Mouse (Mus musculus) intestine, embryonic 15.5 days (tissue): ENCODE data around the gene Erlin1. TPM values are rescaled to one million over a fixed set of nuclear protein-coding genes. Genes with fewer than 3 reads are reported as not detected.
A peak's percentile ranks its signal among the peaks of the same experiment; 100 is the strongest.

Experiments
- ATAC-seq: fragments of 200-750 bp; cut with Nextera tagmentation; 2 replicates; pipeline ENCODE4 v1.8.0; 2017; ENCODE audit warnings: moderate TSS enrichment, moderate library complexity
- H3K27ac ChIP-seq: fragments of 300-500 bp; sonication (generic); 2 replicates; pipeline ENCODE4 v1.5.1; 2015; ENCODE audit warnings: mild to moderate bottlenecking, inconsistent platforms
- H3K27me3 ChIP-seq: fragments of 300-500 bp; sonication (generic); replicated peaks from 2 replicates; pipeline ENCODE4 v1.6.1; 2015; ENCODE audit warnings: inconsistent platforms
- H3K36me3 ChIP-seq: fragments of 300-500 bp; sonication (generic); 2 replicates; pipeline ENCODE4 v1.6.1; 2015; ENCODE audit warnings: inconsistent platforms
- H3K4me1 ChIP-seq: fragments of 300-500 bp; sonication (generic); replicated peaks from 2 replicates; pipeline ENCODE4 v1.6.1; 2015; ENCODE audit warnings: inconsistent platforms
- H3K4me2 ChIP-seq: fragments of 300-500 bp; sonication (generic); replicated peaks from 2 replicates; pipeline ENCODE4 v1.6.1; 2015; ENCODE audit warnings: mild to moderate bottlenecking, inconsistent platforms
- H3K4me3 ChIP-seq: fragments of 300-500 bp; sonication (generic); replicated peaks from 2 replicates; pipeline ENCODE4 v1.5.1; 2015; ENCODE audit warnings: inconsistent platforms
- H3K9ac ChIP-seq: fragments of 300-500 bp; sonication (generic); 2 replicates; pipeline ENCODE4 v1.6.1; 2015; ENCODE audit warnings: inconsistent platforms
- H3K9me3 ChIP-seq: fragments of 300-500 bp; sonication (generic); 2 replicates; pipeline ENCODE4 v1.6.1; 2016; ENCODE audit warnings: inconsistent platforms
- WGBS: fragments of 180-500 bp; shearing (Covaris S2); methylation state at CpG from one replicate; pipeline ENCODE4 v1.1.7; 2015; 5-methylcytosine and 5-hydroxymethylcytosine counted together
- polyA plus RNA-seq: library from polyadenylated mRNA; unstranded; fragments of >200 nt; fragmentation: Nextera tagmentation; extraction: Ambion mirVana; gene quantifications from 2 replicates; pipeline ENCODE4 v1.2.1, GENCODE M21; 2015

Erlin1 gene
- polyA plus RNA-seq, 1 experiment from 2014 or later: 38.4 TPM

- Histone ChIP-seq H3K27me3 (no peaks in the 10 kb centered on the region), H3K9ac (no peak overlapping the region), H3K36me3 (peaks cover 4% of the 10 kb centered on the region; the same call in 1 of the 2 replicates), H3K4me2 (no peak overlapping the region), H3K9me3 (no peaks in the 10 kb centered on the region), H3K27ac (no peak overlapping the region), H3K4me1 (no peaks in the 10 kb centered on the region), H3K4me3 (no peak overlapping the region)
- no peak for ATAC-seq
- WGBS: 91% methylated on average over 2 of the region's 2 CpGs
These were observed 11.3 kb upstream of the Erlin1 start for GRCm38 (mm10) chr19:44080920-44081319.

- no peaks in the 10 kb centered on the region for H3K4me1 ChIP-seq
- H3K27ac ChIP-seq: no peak overlapping the region
- no peaks in the 10 kb centered on the region for H3K9me3 ChIP-seq
- no peak for ATAC-seq
- no peak overlapping the region for H3K9ac ChIP-seq
- H3K4me2 ChIP-seq: no peak overlapping the region
- WGBS: 91% methylated on average over 2 of the region's 2 CpGs
- peaks cover 4% of the 10 kb centered on the region; the same call in 1 of the 2 replicates for H3K36me3 ChIP-seq
- H3K4me3 ChIP-seq: no peak overlapping the region
- no peaks in the 10 kb centered on the region for H3K27me3 ChIP-seq
These were observed 10.4 kb upstream of the Erlin1 start for GRCm38 (mm10) chr19:44080023-44080422.

- Histone ChIP-seq H3K27me3 (no peaks in the 10 kb centered on the region), H3K9me3 (no peaks in the 10 kb centered on the region), H3K27ac (no peak overlapping the region), H3K4me2 (no peak overlapping the region), H3K36me3 (peaks cover 4% of the 10 kb centered on the region; the same call in 1 of the 2 replicates), H3K4me3 (no peak overlapping the region), H3K4me1 (no peaks in the 10 kb centered on the region), H3K9ac (no peak overlapping the region)
- ATAC-seq: no peak
- WGBS: 86% methylated on average over 4 of the region's 4 CpGs
These were observed 7.4 kb upstream of the Erlin1 start for GRCm38 (mm10) chr19:44077024-44077423.

GRCm38 (mm10) chr19:44076457-44076856 is 6.9 kb upstream of the Erlin1 start:
- no peak overlapping the region for H3K27ac ChIP-seq

GRCm38 (mm10) chr19:44074986-44075385 is 5.4 kb upstream of the Erlin1 start:
- Histone ChIP-seq H3K9ac (no peak overlapping the region), H3K4me2 (no peak overlapping the region), H3K27me3 (no peaks in the 10 kb centered on the region), H3K9me3 (no peaks in the 10 kb centered on the region), H3K4me3 (no peak overlapping the region), H3K36me3 (peaks cover 4% of the 10 kb centered on the region; the same call in 1 of the 2 replicates), H3K27ac (no peak overlapping the region), H3K4me1 (no peaks in the 10 kb centered on the region)
- no peak for ATAC-seq
- 82% methylated on average over 11 of the region's 11 CpGs for WGBS

More at GRCm38 (mm10) chr19:44076457-44076856, 6.9 kb upstream of the Erlin1 start:
- Histone ChIP-seq H3K4me2 (no peak overlapping the region), H3K9ac (no peak overlapping the region), H3K9me3 (no peaks in the 10 kb centered on the region), H3K4me1 (no peaks in the 10 kb centered on the region), H3K36me3 (peaks cover 4% of the 10 kb centered on the region; the same call in 1 of the 2 replicates), H3K27me3 (no peaks in the 10 kb centered on the region), H3K4me3 (no peak overlapping the region)
- no peak for ATAC-seq
- WGBS: 78% methylated on average over 9 of the region's 9 CpGs

GRCm38 (mm10) chr19:44071166-44071565 is 1.6 kb upstream of the Erlin1 start:
- Histone ChIP-seq H3K9ac (no peak overlapping the region), H3K4me2 (no peak overlapping the region), H3K27ac (no peak overlapping the region), H3K9me3 (no peaks in the 10 kb centered on the region), H3K27me3 (no peaks in the 10 kb centered on the region), H3K4me3 (no peak overlapping the region), H3K4me1 (peaks cover 4% of the 10 kb centered on the region; the same call in 1 of the 2 replicates), H3K36me3 (no peaks in the 10 kb centered on the region)
- no peak for ATAC-seq
- 54% methylated on average over 5 of the region's 5 CpGs for WGBS

- Histone ChIP-seq H3K27ac (peak overlapping the region; percentile 61; the same call in 1 of the 2 replicates), H3K36me3 (no peaks in the 10 kb centered on the region), H3K4me1 (peaks cover 4% of the 10 kb centered on the region; the same call in 1 of the 2 replicates), H3K9me3 (no peaks in the 10 kb centered on the region), H3K9ac (peak overlapping the region; percentile 78), H3K27me3 (no peaks in the 10 kb centered on the region), H3K4me3 (peak overlapping the region; percentile 77), H3K4me2 (peak overlapping the region; percentile 90)
- 7% methylated on average over 4 of the region's 4 CpGs for WGBS
- ATAC-seq: no peak
These were observed 288 bp upstream of the Erlin1 start for GRCm38 (mm10) chr19:44069914-44070232.

- peaks cover 4% of the 10 kb centered on the region; the same call in 1 of the 2 replicates for H3K4me1 ChIP-seq
- H3K27me3 ChIP-seq: no peaks in the 10 kb centered on the region
- H3K4me2 ChIP-seq: peak overlapping the region; percentile 90
- peak overlapping the region; percentile 77 for H3K4me3 ChIP-seq
- H3K9me3 ChIP-seq: no peaks in the 10 kb centered on the region
- WGBS: 76% methylated on average over 4 of the region's 4 CpGs
- no peak for ATAC-seq
- H3K27ac ChIP-seq: no peak overlapping the region
- H3K36me3 ChIP-seq: no peaks in the 10 kb centered on the region
- no peak overlapping the region for H3K9ac ChIP-seq
These were observed 1.4 kb downstream of the Erlin1 start for GRCm38 (mm10) chr19:44068232-44068631.

- WGBS: 71% methylated on average over 9 of the region's 9 CpGs
- no peaks in the 10 kb centered on the region for H3K9me3 ChIP-seq
- peak; percentile 63 for ATAC-seq
- H3K9ac ChIP-seq: no peak overlapping the region
- peaks cover 4% of the 10 kb centered on the region; the same call in 1 of the 2 replicates for H3K4me1 ChIP-seq
- H3K4me2 ChIP-seq: no peak overlapping the region; the same call in none of the 2 replicates
- H3K27me3 ChIP-seq: no peaks in the 10 kb centered on the region
- no peak overlapping the region for H3K4me3 ChIP-seq
- H3K27ac ChIP-seq: no peak overlapping the region
- no peaks in the 10 kb centered on the region for H3K36me3 ChIP-seq
These were observed 2.1 kb downstream of the Erlin1 start for GRCm38 (mm10) chr19:44067323-44068049.

- Histone ChIP-seq H3K9ac (no peak overlapping the region), H3K27ac (no peak overlapping the region; the same call in 1 of the 2 replicates), H3K27me3 (no peaks in the 10 kb centered on the region), H3K4me2 (no peak overlapping the region), H3K4me3 (no peak overlapping the region), H3K4me1 (peaks cover 4% of the 10 kb centered on the region; the same call in 1 of the 2 replicates), H3K9me3 (no peaks in the 10 kb centered on the region), H3K36me3 (peaks cover 3% of the 10 kb centered on the region)
- WGBS: 94% methylated on average over 2 of the region's 2 CpGs
- no peak for ATAC-seq
These were observed 4.9 kb downstream of the Erlin1 start for GRCm38 (mm10) chr19:44064734-44065133.

GRCm38 (mm10) chr19:44063773-44064172 is 5.8 kb downstream of the Erlin1 start:
- Histone ChIP-seq H3K27me3 (no peaks in the 10 kb centered on the region), H3K4me3 (no peak overlapping the region), H3K27ac (no peak overlapping the region), H3K36me3 (peaks cover 3% of the 10 kb centered on the region), H3K4me1 (peaks cover 4% of the 10 kb centered on the region; the same call in 1 of the 2 replicates), H3K4me2 (no peak overlapping the region), H3K9ac (no peak overlapping the region), H3K9me3 (no peaks in the 10 kb centered on the region)
- no peak for ATAC-seq
- 74% methylated on average over 7 of the region's 7 CpGs for WGBS

- peaks cover 3% of the 10 kb centered on the region for H3K36me3 ChIP-seq
- no peaks in the 10 kb centered on the region for H3K4me1 ChIP-seq
- ATAC-seq: no peak
- H3K4me2 ChIP-seq: no peak overlapping the region
- H3K27me3 ChIP-seq: no peaks in the 10 kb centered on the region
- H3K27ac ChIP-seq: no peak overlapping the region
- H3K4me3 ChIP-seq: no peak overlapping the region
- 80% methylated on average over 3 of the region's 3 CpGs for WGBS
- no peak overlapping the region for H3K9ac ChIP-seq
- no peaks in the 10 kb centered on the region for H3K9me3 ChIP-seq
These were observed 9.4 kb downstream of the Erlin1 start for GRCm38 (mm10) chr19:44060226-44060625.
